Mouse (Mus musculus) small intestine, adult 2 months (tissue): ENCODE measurements around the gene Apoc4.

Source experiments
- CTCF ChIP-seq: fragments of 200-500 bp; IDR thresholded peaks from 2 replicates; pipeline ENCODE4 v1.5.1; 2012; ENCODE audit warnings: low read depth, mild to moderate bottlenecking, control low read depth, inconsistent platforms, low read length, moderate library complexity, mixed read lengths; ENCODE audit not compliant: insufficient replicate concordance, insufficient read length; ENCODE audit errors: extremely low read depth
- POLR2A ChIP-seq: fragments of 200-500 bp; IDR thresholded peaks from 2 replicates; pipeline ENCODE4 v1.6.1; 2012; ENCODE audit warnings: low read depth, mild to moderate bottlenecking, control low read depth, inconsistent platforms, low read length, moderate library complexity

DNA sequence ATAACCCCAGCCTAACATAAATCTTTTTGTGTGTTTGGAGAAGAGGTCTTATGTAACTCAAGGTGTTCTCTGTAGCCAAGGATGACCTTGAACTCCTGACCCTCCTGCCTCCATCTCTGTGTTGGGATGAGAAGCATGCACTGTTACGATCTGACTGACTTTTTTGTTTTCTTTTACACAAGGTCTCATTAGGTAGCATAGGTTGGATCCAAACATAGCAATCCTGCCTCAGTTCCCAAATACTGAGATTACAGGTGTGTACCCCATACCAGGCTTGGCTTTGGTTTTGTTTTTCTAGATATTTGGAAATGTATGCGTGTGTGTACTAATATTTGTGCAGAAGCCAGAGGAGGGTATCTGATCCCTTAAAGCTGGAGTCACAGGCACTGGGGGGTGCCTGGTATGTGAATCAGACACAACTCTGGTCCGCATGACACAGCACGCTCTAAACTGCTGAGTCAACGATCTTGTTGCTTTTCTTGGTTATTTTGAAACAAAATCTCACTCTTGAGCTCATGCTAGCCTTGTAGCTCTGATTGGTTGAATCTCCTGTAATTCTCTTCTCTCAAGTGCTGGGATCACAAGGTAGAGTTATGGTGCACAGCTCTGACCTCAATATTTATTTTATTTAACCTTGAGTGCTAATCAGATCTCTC lies 37.1 kb upstream of the Apoc4 start:
- TF ChIP-seq CTCF (no peak), POLR2A (no peak)
